Mouse (Mus musculus): ENCODE measurements around the gene Rrnad1. TPM values are rescaled to one million over a fixed set of nuclear protein-coding genes. Genes with fewer than 3 reads are reported as not detected.
A peak's percentile ranks its signal among the peaks of the same experiment; 100 is the strongest.

Rrnad1 gene
- polyA plus RNA-seq, 1 experiment from 2014 or later: 20.0 TPM

- Histone ChIP-seq H3K4me1 (ENCODE audit: control insufficient read depth, insufficient read depth, low read length) (0 out of 2 replicates have a peak, but pooled peaks cover 3% of the 10 kb centered on the region), H3K4me2 (replicated peaks; ENCODE audit: low read depth, low read length) (0 out of 2 replicates have a peak overlapping the region, but pooled peaks have one; percentile 76), H3K9me3 (ENCODE audit: control insufficient read depth, low read depth, low read length) (no peaks in the 10 kb centered on the region), H3K4me3 (ENCODE audit: low read depth, low read length) (no peak overlapping the region), H3K27me3 (ENCODE audit: control insufficient read depth, insufficient read depth, low read length) (no peaks in the 10 kb centered on the region), H3K27ac (ENCODE audit: low read length) (no peak overlapping the region), H3K36me3 (ENCODE audit: control insufficient read depth, insufficient read depth, low read length) (peaks cover 45% of the 10 kb centered on the region), H3K9ac (replicated peaks; ENCODE audit: low read depth, low read length) (no peak overlapping the region)
- WGBS: 86% methylated on average over 1 of the region's 1 CpGs
- ATAC-seq (ENCODE audit: insufficient number of reproducible peaks, insufficient read depth, low FRiP score, low read depth): no peak
Measured at GRCm38 (mm10) chr3:87918551-87918950, 12.0 kb downstream of the Rrnad1 start.

- 97% methylated on average over 1 of the region's 1 CpGs for WGBS
- H3K4me2 ChIP-seq (replicated peaks; ENCODE audit: low read depth, low read length): no peak overlapping the region
- no peaks in the 10 kb centered on the region for H3K27me3 ChIP-seq (ENCODE audit: control insufficient read depth, insufficient read depth, low read length)
- 0 out of 2 replicates have a peak, but pooled peaks cover 3% of the 10 kb centered on the region for H3K4me1 ChIP-seq (ENCODE audit: control insufficient read depth, insufficient read depth, low read length)
- ATAC-seq (ENCODE audit: insufficient number of reproducible peaks, insufficient read depth, low FRiP score, low read depth): no peak
- H3K27ac ChIP-seq (ENCODE audit: low read length): no peak overlapping the region
- peaks cover 37% of the 10 kb centered on the region for H3K36me3 ChIP-seq (ENCODE audit: control insufficient read depth, insufficient read depth, low read length)
- no peak overlapping the region for H3K4me3 ChIP-seq (ENCODE audit: low read depth, low read length)
- H3K9ac ChIP-seq (replicated peaks; ENCODE audit: low read depth, low read length): no peak overlapping the region
- H3K9me3 ChIP-seq (ENCODE audit: control insufficient read depth, low read depth, low read length): no peaks in the 10 kb centered on the region
Measured at GRCm38 (mm10) chr3:87916990-87917389, 13.5 kb downstream of the Rrnad1 start.

GRCm38 (mm10) chr3:87913891-87914290 lies 16.6 kb downstream of the Rrnad1 start:
- H3K27ac ChIP-seq (ENCODE audit: low read length): no peak overlapping the region
- no peak overlapping the region for H3K9ac ChIP-seq (replicated peaks; ENCODE audit: low read depth, low read length)
- WGBS: 95% methylated on average over 10 of the region's 10 CpGs
- H3K4me1 ChIP-seq (ENCODE audit: control insufficient read depth, insufficient read depth, low read length): peaks cover 22% of the 10 kb centered on the region; the same call in 1 of the 2 replicates
- ATAC-seq (ENCODE audit: insufficient number of reproducible peaks, insufficient read depth, low FRiP score, low read depth): no peak
- H3K9me3 ChIP-seq (ENCODE audit: control insufficient read depth, low read depth, low read length): no peaks in the 10 kb centered on the region
- no peaks in the 10 kb centered on the region for H3K27me3 ChIP-seq (ENCODE audit: control insufficient read depth, insufficient read depth, low read length)
- H3K4me2 ChIP-seq (replicated peaks; ENCODE audit: low read depth, low read length): no peak overlapping the region
- peaks cover 35% of the 10 kb centered on the region for H3K36me3 ChIP-seq (ENCODE audit: control insufficient read depth, insufficient read depth, low read length)
- H3K4me3 ChIP-seq (ENCODE audit: low read depth, low read length): no peak overlapping the region

- Histone ChIP-seq H3K4me2 (replicated peaks; ENCODE audit: low read depth, low read length) (no peak overlapping the region), H3K27me3 (ENCODE audit: control insufficient read depth, insufficient read depth, low read length) (no peaks in the 10 kb centered on the region), H3K27ac (ENCODE audit: low read length) (no peak overlapping the region), H3K9ac (replicated peaks; ENCODE audit: low read depth, low read length) (no peak overlapping the region), H3K4me3 (ENCODE audit: low read depth, low read length) (no peak overlapping the region), H3K4me1 (ENCODE audit: control insufficient read depth, insufficient read depth, low read length) (peaks cover 26% of the 10 kb centered on the region), H3K36me3 (ENCODE audit: control insufficient read depth, insufficient read depth, low read length) (peaks cover 35% of the 10 kb centered on the region), H3K9me3 (ENCODE audit: control insufficient read depth, low read depth, low read length) (no peaks in the 10 kb centered on the region)
- ATAC-seq (ENCODE audit: insufficient number of reproducible peaks, insufficient read depth, low FRiP score, low read depth): no peak
- WGBS: 78% methylated on average over 7 of the region's 7 CpGs
Measured at GRCm38 (mm10) chr3:87913491-87913890, 17.0 kb downstream of the Rrnad1 start.

GRCm38 (mm10) chr3:87910573-87911141 lies 19.9 kb downstream of the Rrnad1 start:
- Histone ChIP-seq H3K27me3 (ENCODE audit: control insufficient read depth, insufficient read depth, low read length) (no peaks in the 10 kb centered on the region), H3K4me1 (ENCODE audit: control insufficient read depth, insufficient read depth, low read length) (peaks cover 34% of the 10 kb centered on the region), H3K4me3 (ENCODE audit: low read depth, low read length) (peak overlapping the region; percentile 28), H3K36me3 (ENCODE audit: control insufficient read depth, insufficient read depth, low read length) (peaks cover 22% of the 10 kb centered on the region), H3K4me2 (replicated peaks; ENCODE audit: low read depth, low read length) (peak overlapping the region; percentile 55), H3K9ac (replicated peaks; ENCODE audit: low read depth, low read length) (no peak overlapping the region), H3K9me3 (ENCODE audit: control insufficient read depth, low read depth, low read length) (no peaks in the 10 kb centered on the region), H3K27ac (ENCODE audit: low read length) (peak overlapping the region; percentile 86)
- peak; percentile 26; the same call in 1 of the 2 replicates for ATAC-seq (ENCODE audit: insufficient number of reproducible peaks, insufficient read depth, low FRiP score, low read depth)
- 6% methylated on average over 12 of the region's 12 CpGs for WGBS

- no peaks in the 10 kb centered on the region for H3K9me3 ChIP-seq (ENCODE audit: control insufficient read depth, low read depth, low read length)
- H3K4me3 ChIP-seq (ENCODE audit: low read depth, low read length): peak overlapping the region; percentile 28
- H3K4me2 ChIP-seq (replicated peaks; ENCODE audit: low read depth, low read length): peak overlapping the region; percentile 55
- ATAC-seq (ENCODE audit: insufficient number of reproducible peaks, insufficient read depth, low FRiP score, low read depth): no peak
- peak overlapping the region; percentile 86 for H3K27ac ChIP-seq (ENCODE audit: low read length)
- H3K27me3 ChIP-seq (ENCODE audit: control insufficient read depth, insufficient read depth, low read length): no peaks in the 10 kb centered on the region
- peaks cover 14% of the 10 kb centered on the region for H3K36me3 ChIP-seq (ENCODE audit: control insufficient read depth, insufficient read depth, low read length)
- whole genome bisulfite sequencing: 11% methylated on average over 4 of the region's 4 CpGs
- H3K9ac ChIP-seq (replicated peaks; ENCODE audit: low read depth, low read length): no peak overlapping the region
- H3K4me1 ChIP-seq (ENCODE audit: control insufficient read depth, insufficient read depth, low read length): peaks cover 34% of the 10 kb centered on the region
Measured at GRCm38 (mm10) chr3:87909874-87910273, 20.6 kb downstream of the Rrnad1 start.

GRCm38 (mm10) chr3:87909381-87909780 lies 21.1 kb downstream of the Rrnad1 start:
- peak overlapping the region; percentile 55 for H3K4me2 ChIP-seq (replicated peaks; ENCODE audit: low read depth, low read length)
- H3K4me1 ChIP-seq (ENCODE audit: control insufficient read depth, insufficient read depth, low read length): peaks cover 34% of the 10 kb centered on the region
- H3K9me3 ChIP-seq (ENCODE audit: control insufficient read depth, low read depth, low read length): no peaks in the 10 kb centered on the region
- whole genome bisulfite sequencing: 81% methylated on average over 2 of the region's 2 CpGs
- ATAC-seq (ENCODE audit: insufficient number of reproducible peaks, insufficient read depth, low FRiP score, low read depth): no peak
- no peaks in the 10 kb centered on the region for H3K27me3 ChIP-seq (ENCODE audit: control insufficient read depth, insufficient read depth, low read length)
- H3K27ac ChIP-seq (ENCODE audit: low read length): peak overlapping the region; percentile 86
- H3K9ac ChIP-seq (replicated peaks; ENCODE audit: low read depth, low read length): no peak overlapping the region
- 0 out of 2 replicates have a peak overlapping the region, but pooled peaks have one; percentile 28 for H3K4me3 ChIP-seq (ENCODE audit: low read depth, low read length)
- H3K36me3 ChIP-seq (ENCODE audit: control insufficient read depth, insufficient read depth, low read length): peaks cover 11% of the 10 kb centered on the region

- Histone ChIP-seq H3K27me3 (ENCODE audit: control insufficient read depth, insufficient read depth, low read length) (no peaks in the 10 kb centered on the region), H3K9ac (replicated peaks; ENCODE audit: low read depth, low read length) (peak overlapping the region; percentile 99), H3K4me3 (ENCODE audit: low read depth, low read length) (peak overlapping the region; percentile 99), H3K4me2 (replicated peaks; ENCODE audit: low read depth, low read length) (peak overlapping the region; percentile 92), H3K4me1 (ENCODE audit: control insufficient read depth, insufficient read depth, low read length) (peaks cover 34% of the 10 kb centered on the region), H3K36me3 (ENCODE audit: control insufficient read depth, insufficient read depth, low read length) (no peaks in the 10 kb centered on the region; the same call in 1 of the 2 replicates), H3K9me3 (ENCODE audit: control insufficient read depth, low read depth, low read length) (no peaks in the 10 kb centered on the region), H3K27ac (ENCODE audit: low read length) (peak overlapping the region; percentile 97)
- WGBS: 0% methylated on average over 1 of the region's 1 CpGs
- ATAC-seq (ENCODE audit: insufficient number of reproducible peaks, insufficient read depth, low FRiP score, low read depth): no peak
Measured at GRCm38 (mm10) chr3:87907906-87908305, 22.6 kb downstream of the Rrnad1 start.

Data from stomach, embryonic 14.5 days (tissue).